Mouse (Mus musculus): ENCODE results near the gene Fzr1.

DNA sequence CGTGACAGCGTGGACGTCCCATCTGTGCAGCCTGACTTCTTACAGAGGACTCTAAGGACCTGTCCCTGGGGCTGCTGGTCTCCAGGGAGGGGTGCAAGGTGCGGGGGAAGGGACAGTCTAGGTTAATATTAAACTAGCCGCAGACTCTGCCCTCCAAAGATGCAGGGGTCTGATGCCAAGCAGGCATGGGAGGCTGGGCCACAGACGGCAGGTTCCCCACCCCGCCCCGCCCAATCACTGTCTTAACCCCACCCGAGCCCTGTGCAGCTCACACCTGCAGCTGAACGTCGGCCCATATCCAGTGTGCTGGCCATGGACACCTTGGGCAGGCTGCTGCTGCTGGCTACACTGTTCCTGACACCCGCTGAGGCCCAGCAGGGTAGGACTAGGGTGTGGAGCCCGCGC lies 14.5 kb upstream of the Fzr1 start, which contains the start of gene Smim24:
- TF ChIP-seq CTCF (conservative IDR thresholded peaks at IDR 0.05; ENCODE audit: low read length) (no peak), NANOG (IDR thresholded peaks at IDR 0.05; ENCODE audit: borderline replicate concordance, low read length) (no peak), POU5F1 (IDR thresholded peaks at IDR 0.05; ENCODE audit: borderline replicate concordance, low read length) (no peak)
